Mouse (Mus musculus) C2C12 (cell line): ENCODE measurements around the gene Mcm3ap. TPM values are rescaled to one million over a fixed set of nuclear protein-coding genes. Genes with fewer than 3 reads are reported as not detected.

Experiments used
- H3K27me3 ChIP-seq: one replicate; pipeline ENCODE4 v1.6.1; 2011; ENCODE audit not compliant: control insufficient read depth, insufficient read depth, insufficient read length
- H3K36me3 ChIP-seq: one replicate; pipeline ENCODE4 v1.6.1; 2011; ENCODE audit not compliant: control insufficient read depth, insufficient read depth
- H3K4me3 ChIP-seq: one replicate; pipeline ENCODE4 v1.5.1; 2011; ENCODE audit warnings: mild to moderate bottlenecking, control low read depth; ENCODE audit not compliant: poor library complexity, insufficient read depth, severe bottlenecking
- H3K79me2 ChIP-seq: one replicate; pipeline ENCODE4 v1.6.1; 2011; ENCODE audit not compliant: control insufficient read depth, insufficient read depth
- H3K79me3 ChIP-seq: one replicate; pipeline ENCODE4 v1.6.1; 2011; ENCODE audit warnings: low read depth, control low read depth
- H3ac ChIP-seq: one replicate; pipeline ENCODE3; 2011; ENCODE audit warnings: low read depth; ENCODE audit not compliant: control insufficient read depth, insufficient read length
- CEBPB ChIP-seq: IDR thresholded peaks from one replicate; pipeline ENCODE4 v1.6.1; 2011; ENCODE audit warnings: low read depth, mild to moderate bottlenecking, control low read depth, moderate library complexity
- CTCF ChIP-seq: IDR thresholded peaks from one replicate; pipeline ENCODE4 v1.5.1; 2011; ENCODE audit not compliant: control insufficient read depth, insufficient read depth, insufficient read length
- FOSL1 ChIP-seq: IDR thresholded peaks from one replicate; pipeline ENCODE4 v1.8.0; 2011; ENCODE audit warnings: mild to moderate bottlenecking, low read length; ENCODE audit not compliant: poor library complexity, insufficient read depth, severe bottlenecking
- MAX ChIP-seq: IDR thresholded peaks from one replicate; pipeline ENCODE4 v1.6.1; 2011; ENCODE audit warnings: mild to moderate bottlenecking, control low read depth
- MYOD1 ChIP-seq: IDR thresholded peaks from one replicate; pipeline ENCODE4 v1.6.1; 2011; ENCODE audit warnings: low read depth; ENCODE audit not compliant: control insufficient read depth, insufficient read length
- MYOG ChIP-seq: IDR thresholded peaks from one replicate; pipeline ENCODE4 v1.6.1; 2011; ENCODE audit not compliant: control insufficient read depth, insufficient read length; ENCODE audit errors: extremely low read depth
- USF1 ChIP-seq: IDR thresholded peaks from one replicate; pipeline ENCODE4 v1.6.1; 2011; ENCODE audit warnings: low read depth, mild to moderate bottlenecking, control low read depth, moderate library complexity
- polyA plus RNA-seq: library from polyadenylated mRNA; unstranded; fragments of >200 nt; fragmentation: generic; extraction: Trizol; gene quantifications from one replicate; pipeline ENCODE4 v1.2.1, GENCODE M21; 2012; ENCODE audit warnings: missing spikeins

Mcm3ap gene
- polyA plus RNA-seq, 1 experiment, result 31.9 TPM

DNA sequence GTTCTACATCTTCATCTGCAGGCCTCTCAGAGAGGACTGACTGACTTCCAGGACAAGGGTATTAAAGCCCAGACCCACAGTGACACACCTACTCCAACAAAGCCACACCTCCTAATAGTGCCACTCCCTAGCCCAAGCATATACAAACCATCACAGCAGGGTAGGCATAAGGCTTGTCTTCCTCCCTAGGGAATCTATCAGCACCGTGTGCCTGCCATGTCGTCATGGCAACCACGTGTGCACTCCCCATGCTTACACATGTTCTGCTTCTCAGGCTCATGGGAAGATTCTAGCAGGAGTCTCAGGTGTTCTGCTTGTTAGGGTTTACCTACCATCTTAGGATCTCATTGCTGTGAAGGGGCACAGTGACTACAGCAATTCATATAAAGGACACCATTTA, 82.8 kb downstream of the Mcm3ap start:
- no peak overlapping the region for H3ac ChIP-seq
- no peak for TF ChIP-seq FOSL1
- TF ChIP-seq MYOD1, result no peak
- TF ChIP-seq MAX, result no peak
- no peak for TF ChIP-seq MYOG
- TF ChIP-seq USF1, result no peak
- TF ChIP-seq CEBPB, result no peak
- no peak for TF ChIP-seq CTCF
- H3K4me3 ChIP-seq, result no peak overlapping the region
- H3K36me3 ChIP-seq, result peaks cover 55% of the 10 kb centered on the region
- no peaks in the 10 kb centered on the region for H3K79me3 ChIP-seq
- H3K79me2 ChIP-seq, result no peaks in the 10 kb centered on the region
- H3K27me3 ChIP-seq, result no peaks in the 10 kb centered on the region

DNA sequence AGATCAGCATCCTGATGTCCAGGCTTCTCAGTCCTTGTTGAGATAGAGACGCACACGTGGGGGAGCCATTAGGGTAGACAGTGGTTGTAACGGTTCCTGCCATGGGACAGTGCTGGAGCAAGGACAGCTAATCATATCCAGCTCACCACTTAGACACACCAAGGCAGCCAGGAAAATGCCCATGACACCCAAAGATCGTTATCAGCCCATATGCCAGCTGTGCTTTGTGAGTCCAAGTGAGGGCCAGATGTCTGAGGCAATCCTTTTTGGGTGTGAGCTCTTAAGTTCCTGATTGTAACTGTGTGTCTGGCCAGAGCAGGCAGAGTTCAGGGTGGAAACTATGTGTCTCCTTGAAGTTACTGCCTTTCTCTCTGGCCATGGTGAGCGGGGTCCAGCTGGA, 85.3 kb downstream of the Mcm3ap start:
- H3ac ChIP-seq, result no peak overlapping the region
- H3K79me3 ChIP-seq, result no peaks in the 10 kb centered on the region
- no peak overlapping the region for H3K4me3 ChIP-seq
- no peaks in the 10 kb centered on the region for H3K79me2 ChIP-seq
- no peak for TF ChIP-seq MYOG
- no peak for TF ChIP-seq MYOD1
- H3K36me3 ChIP-seq, result peaks cover 45% of the 10 kb centered on the region
- H3K27me3 ChIP-seq, result peaks cover 3% of the 10 kb centered on the region

GRCm38 (mm10) chr10:76561972-76562371, 93.2 kb downstream of the Mcm3ap start, which contains the start of gene Spatc1l:
TSS of gene Spatc1l (plus strand) at chr10:76562272.
- peaks cover 11% of the 10 kb centered on the region for H3K27me3 ChIP-seq
- no peaks in the 10 kb centered on the region for H3K79me2 ChIP-seq
- TF ChIP-seq CTCF, result no peak
- TF ChIP-seq MYOG, result no peak
- H3K4me3 ChIP-seq, result no peak within 1 kb of the TSS
- no peaks in the 10 kb centered on the region for H3K79me3 ChIP-seq
- H3ac ChIP-seq, result no peak within 1 kb of the TSS
- no peaks in the 10 kb centered on the region for H3K36me3 ChIP-seq

Other genes starting within 250 kb of the Mcm3ap start
- 50.2 TPM for gene Prmt2, start 231.1 kb upstream of the Mcm3ap start, polyA plus RNA-seq
- 0.13 TPM for gene S100b, start 215.1 kb upstream of the Mcm3ap start, polyA plus RNA-seq
- gene Dip2a, start 123.6 kb upstream of the Mcm3ap start, polyA plus RNA-seq, result 26.0 TPM
- gene AC141477.1, start 28.5 kb upstream of the Mcm3ap start, polyA plus RNA-seq, result not detected
- gene Pcnt, start 26.1 kb upstream of the Mcm3ap start, polyA plus RNA-seq, result 15.5 TPM
- not detected for gene 2610028H24Rik, start 19.8 kb upstream of the Mcm3ap start, polyA plus RNA-seq
- 1.8 TPM for gene Ybey, start 187 bp downstream of the Mcm3ap start, polyA plus RNA-seq
- 20.3 TPM for gene Lss, start 62.7 kb downstream of the Mcm3ap start, polyA plus RNA-seq
- 0.02 TPM for gene Spatc1l, start 93.3 kb downstream of the Mcm3ap start, polyA plus RNA-seq
- not detected for gene Ftcd, start 106.7 kb downstream of the Mcm3ap start, polyA plus RNA-seq
- gene Col6a2, start 154.7 kb downstream of the Mcm3ap start, polyA plus RNA-seq, result 0.39 TPM